Mouse (Mus musculus) liver, embryonic 14.5 days (tissue): Measurements from ENCODE around the gene Ltv1. TPM values are rescaled to one million over a fixed set of nuclear protein-coding genes. Genes with fewer than 3 reads are reported as not detected.

ENCODE experiments used
- ATAC-seq: fragments of 200-750 bp; cut with Nextera tagmentation; 2 replicates; pipeline ENCODE4 v1.8.0; 2017; ENCODE audit warnings: moderate number of reproducible peaks, mild to moderate bottlenecking, moderate library complexity; ENCODE audit not compliant: insufficient read depth
- DNase-seq, 3 experiments: peaks; one replicate each; pipeline ENCODE4 v3.0.0-alpha.2; 2012 to 2013; ENCODE audit warnings: low read depth in 3 of 3, low spot score in 3 of 3
- H3K27ac ChIP-seq: fragments of 300-500 bp; sonication (generic); 2 replicates; pipeline ENCODE4 v1.5.1; 2014; ENCODE audit warnings: moderate library complexity, mild to moderate bottlenecking, control low read depth, inconsistent platforms
- H3K27me3 ChIP-seq: fragments of 300-500 bp; sonication (generic); 2 replicates; pipeline ENCODE4 v1.6.1; 2014; ENCODE audit warnings: mild to moderate bottlenecking, low read length, moderate library complexity; ENCODE audit not compliant: control insufficient read depth, insufficient read depth
- H3K36me3 ChIP-seq: fragments of 300-500 bp; sonication (generic); replicated peaks from 2 replicates; pipeline ENCODE4 v1.6.1; 2014; ENCODE audit warnings: low read depth; ENCODE audit not compliant: control insufficient read depth, insufficient read depth
- H3K4me1 ChIP-seq, 2 experiments: fragments of 200-500 bp in 1 of 2; fragments of 300-500 bp in 1 of 2; sonication (generic) in 1 of 2; replicated peaks; 2 replicates each; pipeline ENCODE4 v1.6.1; 2012 to 2014; ENCODE audit warnings: antibody characterized with exemption in 1 of 2, inconsistent platforms in 1 of 2, low read length in 1 of 2; ENCODE audit not compliant: control insufficient read depth in 2 of 2, insufficient read depth in 2 of 2
- H3K4me2 ChIP-seq: fragments of 300-500 bp; sonication (generic); 2 replicates; pipeline ENCODE4 v1.6.1; 2014; ENCODE audit warnings: low read depth, mild to moderate bottlenecking, control low read depth, moderate library complexity
- H3K4me3 ChIP-seq, 2 experiments: fragments of 200-500 bp in 1 of 2; fragments of 300-500 bp in 1 of 2; sonication (generic) in 1 of 2; 2 replicates each; pipeline ENCODE4 v1.5.1; 2012 to 2014; ENCODE audit warnings: low read depth in 2 of 2, low read length in 2 of 2, mild to moderate bottlenecking in 2 of 2, control low read depth in 1 of 2, inconsistent platforms in 1 of 2, moderate library complexity in 1 of 2; ENCODE audit not compliant: insufficient read depth in 1 of 2
- H3K9ac ChIP-seq: fragments of 300-500 bp; sonication (generic); replicated peaks from 2 replicates; pipeline ENCODE4 v1.6.1; 2014; ENCODE audit warnings: mild to moderate bottlenecking, control low read depth, moderate library complexity
- H3K9me3 ChIP-seq: fragments of 300-500 bp; sonication (generic); 2 replicates; pipeline ENCODE4 v1.6.1; 2016; ENCODE audit warnings: low read length, mixed read lengths; ENCODE audit not compliant: control insufficient read depth
- CTCF ChIP-seq: IDR thresholded peaks from 2 replicates; pipeline ENCODE4 v1.5.1; 2016; ENCODE audit warnings: antibody characterized with exemption, low read depth, control low read depth
- EP300 ChIP-seq: IDR thresholded peaks from 2 replicates; pipeline ENCODE4 v1.6.1; 2016; ENCODE audit warnings: antibody characterized with exemption, low read depth
- WGBS: fragments of 180-500 bp; shearing (Covaris S2); extraction: QIAGEN DNeasy Blood & Tissue Kit; methylation state at CpG from one replicate; pipeline ENCODE4 v1.1.7; 2014; ENCODE audit not compliant: insufficient replicate concordance; 5-methylcytosine and 5-hydroxymethylcytosine counted together
- polyA plus RNA-seq, 2 experiments: library from polyadenylated mRNA; depleted of rRNA in 1 of 2; stranded (reverse) in 1 of 2; unstranded in 1 of 2; fragments of >200 nt; fragmentation: Nextera tagmentation in 1 of 2; extraction: Ambion mirVana in 1 of 2; gene quantifications; 2 replicates each; pipeline versions ENCODE4 v1.2.1 to v1.2.3; 2012 to 2014

Ltv1 gene
- polyA plus RNA-seq (2012; rRNA removed) (12.8 and 18.5 TPM in 2 replicates), polyA plus RNA-seq (2014; fragmentation: Nextera tagmentation; extraction: Ambion mirVana) (29.6 and 32.6 TPM in 2 replicates)

DNA sequence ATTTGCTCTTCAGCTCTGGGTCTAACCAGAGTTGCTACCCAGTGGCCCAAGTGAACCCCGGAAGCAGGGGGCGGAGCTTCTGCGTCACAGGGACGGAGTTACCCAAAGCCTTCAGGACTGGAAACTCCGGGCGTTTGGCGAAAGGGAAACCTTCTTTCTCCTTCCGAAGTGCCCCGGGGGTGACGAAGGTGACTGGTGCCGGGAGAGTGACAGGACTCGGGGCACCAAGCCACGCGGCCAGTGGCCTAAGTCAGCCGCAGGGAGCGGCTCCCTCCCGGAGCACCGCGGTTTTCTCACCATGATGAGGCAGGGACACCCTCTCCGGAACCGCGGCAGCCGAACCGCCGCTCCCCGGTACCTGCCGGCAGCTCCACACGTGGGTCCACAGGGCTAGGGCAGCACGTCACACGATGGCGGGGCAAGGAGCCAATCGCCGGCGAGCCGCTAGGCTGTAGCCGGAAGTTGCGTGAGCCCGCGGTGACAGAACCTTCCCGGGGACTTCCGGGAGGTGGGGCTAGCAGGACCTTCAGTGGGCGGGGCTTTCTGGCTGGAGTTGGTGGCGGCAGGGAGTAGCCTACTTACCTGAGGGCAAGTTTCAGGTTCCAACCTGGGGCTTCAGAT, at the start of gene Ltv1:
Gene Ltv1, minus strand, starts transcription at position 438 of the 621 bp plus-strand sequence.
- peaks cover 4 to 11% of the 10 kb centered on the region in 2 experiments for H3K4me1 ChIP-seq
- peaks cover 8% of the 10 kb centered on the region for H3K36me3 ChIP-seq
- H3K27ac ChIP-seq: peak within 1 kb of the TSS; percentile 32
- no peak for TF ChIP-seq EP300
- TF ChIP-seq CTCF: no peak
- H3K4me2 ChIP-seq: peak within 1 kb of the TSS; percentile 78
- peak; percentile 100 for ATAC-seq
- no peaks in the 10 kb centered on the region for H3K9me3 ChIP-seq
- WGBS: under 1% methylated on average over 43 of the region's 43 CpGs
- DNase-seq: peak; percentile 85 to 91 (median 89)
- no peaks in the 10 kb centered on the region for H3K27me3 ChIP-seq
- H3K9ac ChIP-seq: peak within 1 kb of the TSS; percentile 66
- peak within 1 kb of the TSS; percentile 69 to 70 for H3K4me3 ChIP-seq

DNA sequence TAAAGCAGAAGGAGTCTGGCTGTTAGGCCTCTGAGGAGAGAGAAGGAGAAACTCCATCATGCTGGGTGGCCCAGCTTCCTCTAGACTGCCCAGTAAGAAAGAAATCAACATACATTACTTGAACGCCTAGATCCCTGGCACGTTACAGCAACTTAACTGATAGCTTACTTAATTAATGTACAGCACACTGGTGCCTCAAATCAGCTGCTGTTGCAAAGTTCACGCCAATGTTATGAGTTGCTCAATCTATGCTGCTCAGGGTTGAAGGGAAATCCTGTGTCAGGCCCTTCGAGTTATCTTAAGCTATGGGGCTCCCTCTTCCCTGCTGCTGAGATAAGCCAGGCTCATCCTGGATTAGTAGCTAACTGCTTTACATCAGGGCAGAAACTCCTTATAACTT, 47.5 kb upstream of the Ltv1 start:
- 9% methylated on average over 4 of the region's 4 CpGs for WGBS
- Histone ChIP-seq H3K4me2 (no peak overlapping the region), H3K4me1 (peaks cover 0 to 7% of the 10 kb centered on the region in 2 experiments; a peak in 2 of 4 replicates), H3K36me3 (no peaks in the 10 kb centered on the region), H3K9me3 (no peaks in the 10 kb centered on the region), H3K4me3 (no peak overlapping the region), H3K27ac (no peak overlapping the region), H3K27me3 (no peaks in the 10 kb centered on the region), H3K9ac (no peak overlapping the region)
- no peak for DNase-seq
- no peak for ATAC-seq
- TF ChIP-seq CTCF (no peak), EP300 (no peak)

DNA sequence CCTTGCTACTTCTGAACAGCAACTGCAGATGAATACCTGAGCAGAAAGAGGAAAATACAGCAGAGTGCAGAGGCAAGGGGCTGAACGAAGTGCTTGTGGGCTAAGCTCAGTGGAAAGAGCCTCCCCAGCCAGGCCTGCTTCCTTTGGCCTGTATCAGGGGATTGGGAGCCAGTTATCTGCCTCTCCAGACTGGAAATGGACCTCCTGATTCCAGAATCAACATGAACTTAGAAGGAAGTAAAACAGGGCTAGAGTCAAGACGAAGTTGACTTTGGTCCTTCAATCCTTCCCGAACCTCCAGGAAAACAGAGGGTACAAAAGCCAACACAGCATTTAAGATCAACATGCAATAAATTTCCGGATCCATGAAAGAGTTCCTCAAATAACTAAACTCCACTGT, 45.2 kb upstream of the Ltv1 start:
- WGBS: 57% methylated on average over 4 of the region's 4 CpGs
- H3K27ac ChIP-seq: no peak overlapping the region

DNA sequence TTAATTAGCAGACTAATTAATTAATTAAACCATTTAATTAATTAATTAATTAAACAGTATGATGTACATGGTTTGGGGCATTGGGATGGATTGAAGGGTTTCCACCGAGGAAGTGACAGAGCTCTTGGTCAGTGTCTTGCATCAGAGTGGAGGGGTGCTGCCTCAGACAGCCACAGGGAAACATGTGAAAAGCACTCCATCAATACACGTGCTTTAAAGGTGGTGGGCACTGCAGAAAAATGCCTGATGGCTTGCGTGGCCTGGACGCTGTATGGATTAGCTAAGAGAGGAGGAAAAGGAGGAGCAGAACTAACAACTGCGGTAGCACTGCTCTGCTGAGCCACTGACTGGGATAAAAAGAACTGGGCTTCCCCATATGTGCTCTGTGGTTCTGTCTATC, 43.9 kb upstream of the Ltv1 start:
- no peaks in the 10 kb centered on the region for H3K36me3 ChIP-seq
- H3K4me2 ChIP-seq: no peak overlapping the region
- H3K27ac ChIP-seq: no peak overlapping the region
- H3K27me3 ChIP-seq: no peaks in the 10 kb centered on the region
- ATAC-seq (no peak), DNase-seq (no peak)
- peaks cover 0 to 9% of the 10 kb centered on the region in 2 experiments; a peak in 2 of 4 replicates for H3K4me1 ChIP-seq
- H3K9ac ChIP-seq: no peak overlapping the region
- WGBS: 68% methylated on average over 5 of the region's 5 CpGs
- no peak overlapping the region for H3K4me3 ChIP-seq
- H3K9me3 ChIP-seq: no peaks in the 10 kb centered on the region
- TF ChIP-seq CTCF: no peak

More for the DNA sequence above, 45.2 kb upstream of the Ltv1 start:
- TF ChIP-seq CTCF: no peak
- TF ChIP-seq EP300: no peak
- no peak overlapping the region for H3K4me2 ChIP-seq
- H3K4me3 ChIP-seq: no peak overlapping the region
- no peaks in the 10 kb centered on the region for H3K9me3 ChIP-seq
- no peaks in the 10 kb centered on the region for H3K36me3 ChIP-seq
- no peaks in the 10 kb centered on the region for H3K27me3 ChIP-seq
- DNase-seq (no peak), ATAC-seq (no peak)
- peaks cover 0 to 8% of the 10 kb centered on the region in 2 experiments; a peak in 2 of 4 replicates for H3K4me1 ChIP-seq
- no peak overlapping the region for H3K9ac ChIP-seq

DNA sequence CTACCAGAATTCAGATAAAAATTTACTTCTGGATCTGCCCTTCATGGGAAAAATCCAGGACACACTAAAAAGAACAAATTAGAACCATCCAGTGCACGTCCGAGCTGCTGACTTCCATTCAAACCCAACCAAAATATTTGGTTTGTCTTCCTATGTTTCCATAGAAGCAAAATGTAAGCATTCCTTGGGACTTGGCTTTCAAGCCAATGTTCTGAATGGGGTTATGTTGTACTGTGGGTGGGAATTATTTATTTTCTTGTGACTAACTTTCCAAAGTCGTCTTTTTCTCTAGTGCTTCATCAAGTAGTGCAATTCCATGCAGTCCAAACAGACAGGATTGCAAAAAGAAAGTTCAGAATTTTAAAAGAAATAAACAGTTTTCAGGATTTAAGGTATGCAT, 41.5 kb upstream of the Ltv1 start:
- Histone ChIP-seq H3K27ac (no peak overlapping the region), H3K4me3 (no peak overlapping the region), H3K36me3 (no peaks in the 10 kb centered on the region), H3K9ac (no peak overlapping the region), H3K4me1 (peaks cover 0 to 2% of the 10 kb centered on the region in 2 experiments; a peak in 2 of 4 replicates), H3K4me2 (no peak overlapping the region), H3K9me3 (no peaks in the 10 kb centered on the region), H3K27me3 (no peaks in the 10 kb centered on the region)
- DNase-seq (no peak), ATAC-seq (no peak)
- no peak for TF ChIP-seq EP300
- no peak for TF ChIP-seq CTCF
- WGBS: 68% methylated on average over 3 of the region's 3 CpGs
